Mouse (Mus musculus) spleen, adult 2 months (tissue): ENCODE measurements at regions not wholly inside any gene's neighbourhood (a gene's known extent, or its start where the extent isn't known, plus 50 kb on each side); places are given as distances from the start of the nearest gene placed in this dataset.

Experiments used
- DNase-seq, 2 experiments: peaks; one replicate each; pipeline versions ENCODE4 v3.0.0 to v3.0.0-alpha.2; 2012 to 2021; ENCODE audit warnings: low spot score in 2 of 2, low read depth in 1 of 2
- H3K27ac ChIP-seq: fragments of 200-500 bp; 2 replicates; pipeline ENCODE4 v1.5.1; 2012; ENCODE audit warnings: low read length, inconsistent platforms; ENCODE audit not compliant: insufficient read depth
- H3K27me3 ChIP-seq: fragments of 200-500 bp; 2 replicates; pipeline ENCODE4 v1.6.1; 2012; ENCODE audit warnings: mild to moderate bottlenecking, moderate library complexity, low read length, inconsistent platforms; ENCODE audit not compliant: control insufficient read depth, insufficient read depth
- H3K36me3 ChIP-seq: fragments of 200-500 bp; 2 replicates; pipeline ENCODE4 v1.6.1; 2012; ENCODE audit warnings: mild to moderate bottlenecking, low read length, inconsistent platforms; ENCODE audit not compliant: control insufficient read depth, insufficient read depth
- H3K4me1 ChIP-seq: fragments of 200-500 bp; 2 replicates; pipeline ENCODE4 v1.6.1; 2011; ENCODE audit warnings: inconsistent platforms; ENCODE audit not compliant: control insufficient read depth, insufficient read depth, insufficient read length
- H3K4me3 ChIP-seq: fragments of 200-500 bp; 2 replicates; pipeline ENCODE4 v1.5.1; 2011; ENCODE audit warnings: mild to moderate bottlenecking, inconsistent platforms; ENCODE audit not compliant: insufficient read depth, insufficient read length; ENCODE audit errors: extremely low read depth
- CTCF ChIP-seq: fragments of 200-500 bp; IDR thresholded peaks from 2 replicates; pipeline ENCODE4 v1.5.1; 2011; ENCODE audit warnings: mild to moderate bottlenecking, inconsistent platforms; ENCODE audit not compliant: insufficient read depth, insufficient read length, insufficient replicate concordance; ENCODE audit errors: extremely low read depth
- POLR2A ChIP-seq: fragments of 200-500 bp; IDR thresholded peaks from 2 replicates; pipeline ENCODE4 v1.6.1; 2011; ENCODE audit warnings: low read depth, low read length, inconsistent platforms
- WGBS: fragments of 180-500 bp; shearing (Covaris S2); methylation state at CpG from one replicate; pipeline ENCODE4 v1.1.7; 2018; 5-methylcytosine and 5-hydroxymethylcytosine counted together

- no peaks in the 10 kb centered on the region for H3K27me3 ChIP-seq
- WGBS, result 84% methylated on average over 3 of the region's 3 CpGs
- DNase-seq, result no peak
- no peak for TF ChIP-seq POLR2A
- no peak for TF ChIP-seq CTCF
- H3K4me3 ChIP-seq, result no peak overlapping the region
- no peaks in the 10 kb centered on the region for H3K36me3 ChIP-seq
- H3K4me1 ChIP-seq, result no peaks in the 10 kb centered on the region
- H3K27ac ChIP-seq, result no peak overlapping the region
Measured at GRCm38 (mm10) chr13:39321111-39321510, 360.4 kb upstream of the Slc35b3 start.

- no peaks in the 10 kb centered on the region for H3K36me3 ChIP-seq
- H3K4me1 ChIP-seq, result no peaks in the 10 kb centered on the region
- 91% methylated on average over 5 of the region's 5 CpGs for WGBS
- DNase-seq, result no peak
- TF ChIP-seq POLR2A (no peak), CTCF (no peak)
- no peak overlapping the region for H3K4me3 ChIP-seq
- no peaks in the 10 kb centered on the region for H3K27me3 ChIP-seq
- no peak overlapping the region for H3K27ac ChIP-seq
Measured at GRCm38 (mm10) chr13:39309758-39310157, 349.1 kb upstream of the Slc35b3 start.

GRCm38 (mm10) chr13:39307845-39308244, 347.2 kb upstream of the Slc35b3 start:
- no peaks in the 10 kb centered on the region for H3K27me3 ChIP-seq
- no peaks in the 10 kb centered on the region for H3K4me1 ChIP-seq
- H3K36me3 ChIP-seq, result no peaks in the 10 kb centered on the region
- 85% methylated on average over 9 of the region's 9 CpGs for WGBS
- DNase-seq, result no peak
- no peak overlapping the region for H3K27ac ChIP-seq
- no peak overlapping the region for H3K4me3 ChIP-seq
- no peak for TF ChIP-seq POLR2A
- no peak for TF ChIP-seq CTCF

GRCm38 (mm10) chr13:39306851-39307250, 346.2 kb upstream of the Slc35b3 start:
- Histone ChIP-seq H3K27me3 (no peaks in the 10 kb centered on the region), H3K27ac (no peak overlapping the region), H3K36me3 (no peaks in the 10 kb centered on the region), H3K4me3 (no peak overlapping the region), H3K4me1 (no peaks in the 10 kb centered on the region)
- TF ChIP-seq CTCF (no peak), POLR2A (no peak)
- 62% methylated on average over 3 of the region's 3 CpGs for WGBS
- DNase-seq, result no peak

GRCm38 (mm10) chr13:39297129-39297528, 336.5 kb upstream of the Slc35b3 start:
- H3K4me3 ChIP-seq, result no peak overlapping the region
- no peaks in the 10 kb centered on the region for H3K27me3 ChIP-seq
- H3K36me3 ChIP-seq, result no peaks in the 10 kb centered on the region
- TF ChIP-seq POLR2A (no peak), CTCF (no peak)
- 83% methylated on average over 6 of the region's 6 CpGs for WGBS
- no peak overlapping the region for H3K27ac ChIP-seq
- DNase-seq, result no peak
- H3K4me1 ChIP-seq, result no peaks in the 10 kb centered on the region

- H3K27ac ChIP-seq, result no peak overlapping the region
- WGBS, result 81% methylated on average over 5 of the region's 6 CpGs
- no peak for DNase-seq
- H3K4me1 ChIP-seq, result no peaks in the 10 kb centered on the region
- TF ChIP-seq POLR2A (no peak), CTCF (no peak)
- H3K36me3 ChIP-seq, result no peaks in the 10 kb centered on the region
- H3K27me3 ChIP-seq, result no peaks in the 10 kb centered on the region
- no peak overlapping the region for H3K4me3 ChIP-seq
Measured at GRCm38 (mm10) chr13:39290216-39290960, 329.7 kb upstream of the Slc35b3 start.

- WGBS, result 94% methylated on average over 2 of the region's 2 CpGs
- DNase-seq, result no peak
- TF ChIP-seq POLR2A, result no peak
- TF ChIP-seq CTCF, result no peak
Measured at GRCm38 (mm10) chr13:39282272-39282671, 321.6 kb upstream of the Slc35b3 start.

More at GRCm38 (mm10) chr13:39282272-39282671, 321.6 kb upstream of the Slc35b3 start:
- no peaks in the 10 kb centered on the region for H3K4me1 ChIP-seq
- no peaks in the 10 kb centered on the region for H3K36me3 ChIP-seq
- no peaks in the 10 kb centered on the region for H3K27me3 ChIP-seq
- H3K4me3 ChIP-seq, result no peak overlapping the region
- H3K27ac ChIP-seq, result no peak overlapping the region
